Comparison of ENCODE assay signal across 17 mouse cellular contexts in genomic region chr13:99031223-99032216, GRCm38 (mm10). TPM values are rescaled to one million over a fixed set of nuclear protein-coding genes. Genes with fewer than 3 reads are reported as not detected.
A peak's percentile ranks its signal among the peaks of the same experiment; 100 is the strongest.
DNase-seq lines count a peak whose midpoint lies in the region; ATAC-seq and TF ChIP-seq lines count a peak whose summit lies in the region.
"Had no signal": no experiment of that assay in that cellular context is flagged by ENCODE, and none has a peak within 500 bp of the region (broad histone marks: within the 10 kb centered on the region; RNA-seq: fewer than 3 reads in every experiment).

No protein-coding gene starts in this region.

- H3K9ac ChIP-seq in heart, embryonic 12.5 days: no peak overlapping the region
- no peak overlapping the region for H3K9ac ChIP-seq in embryonic facial prominence, embryonic 13.5 days
- no peak overlapping the region for H3K9ac ChIP-seq in hindbrain, embryonic 16.5 days (ENCODE audit: low read depth, low read length)
- H3K9ac ChIP-seq in midbrain, postnatal 0 days (replicated peaks; ENCODE audit: low read length, poor library complexity, severe bottlenecking): no peak overlapping the region
- H3K9ac ChIP-seq: lung, embryonic 15.5 days had no signal

- peak; percentile 22 for DNase-seq in heart, adult 11 months
- DNase-seq in midbrain, postnatal 0 days (ENCODE audit: low spot score): peak; percentile 53
- DNase-seq in left cerebral cortex, postnatal 4 days: no peak
- DNase-seq in cerebellum, postnatal 25 days: no peak
- no peak for DNase-seq in MN1 (ENCODE audit: low spot score)
- DNase-seq: cerebellum, adult 18-20 months; kidney, postnatal 25 days; liver had no signal

- H3K4me1 ChIP-seq in heart, embryonic 12.5 days (replicated peaks): no peaks in the 10 kb centered on the region
- H3K4me1 ChIP-seq in embryonic facial prominence, embryonic 13.5 days: peaks cover 50% of the 10 kb centered on the region
- peaks cover 23% of the 10 kb centered on the region for H3K4me1 ChIP-seq in hindbrain, embryonic 16.5 days (ENCODE audit: control insufficient read depth, insufficient read depth, low read depth, low read length)
- H3K4me1 ChIP-seq in midbrain, postnatal 0 days (ENCODE audit: insufficient read depth, low read length): peaks cover 5% of the 10 kb centered on the region; the same call in 1 of the 2 replicates

- no peaks in the 10 kb centered on the region for H3K36me3 ChIP-seq in heart, embryonic 12.5 days
- H3K36me3 ChIP-seq in embryonic facial prominence, embryonic 13.5 days: no peaks in the 10 kb centered on the region
- no peaks in the 10 kb centered on the region for H3K36me3 ChIP-seq in hindbrain, embryonic 16.5 days (ENCODE audit: control insufficient read depth, insufficient read depth, low read length)
- no peaks in the 10 kb centered on the region for H3K36me3 ChIP-seq in midbrain, postnatal 0 days (ENCODE audit: insufficient read depth, low read length)
- H3K36me3 ChIP-seq: lung, embryonic 15.5 days had no signal

- no peak for TF ChIP-seq CTCF in midbrain, postnatal 0 days (IDR thresholded peaks at IDR 0.05)

- no peaks in the 10 kb centered on the region for H3K9me3 ChIP-seq in heart, embryonic 12.5 days (replicated peaks)
- H3K9me3 ChIP-seq in embryonic facial prominence, embryonic 13.5 days: no peaks in the 10 kb centered on the region
- no peaks in the 10 kb centered on the region for H3K9me3 ChIP-seq in hindbrain, embryonic 16.5 days (ENCODE audit: control insufficient read depth, low read length)
- no peaks in the 10 kb centered on the region for H3K9me3 ChIP-seq in midbrain, postnatal 0 days (ENCODE audit: low read length)
- H3K9me3 ChIP-seq: lung, embryonic 15.5 days had no signal

- no peak overlapping the region for H3K27ac ChIP-seq in heart, embryonic 12.5 days (ENCODE audit: poor library complexity, severe bottlenecking)
- peak overlapping the region; percentile 55 for H3K27ac ChIP-seq in embryonic facial prominence, embryonic 13.5 days
- H3K27ac ChIP-seq in hindbrain, embryonic 16.5 days (ENCODE audit: low read depth, low read length): peak overlapping the region; percentile 3; the same call in 1 of the 2 replicates
- H3K27ac ChIP-seq in midbrain, postnatal 0 days (ENCODE audit: low read depth, low read length): peak overlapping the region; percentile 57
- H3K27ac ChIP-seq: lung, embryonic 15.5 days had no signal

- no peak for ATAC-seq in heart, embryonic 12.5 days (ENCODE audit: insufficient number of reproducible peaks, low FRiP score)
- no peak for ATAC-seq in embryonic facial prominence, embryonic 13.5 days (ENCODE audit: insufficient number of reproducible peaks, insufficient read depth, low FRiP score, low TSS enrichment, low read depth)
- ATAC-seq in hindbrain, embryonic 16.5 days: peak; percentile 74
- ATAC-seq in midbrain, postnatal 0 days (ENCODE audit: low FRiP score): 0 out of 2 replicates have a peak, but pooled peaks have one; percentile 27

- WGBS in heart, embryonic 12.5 days: 74% methylated on average over 11 of the region's 11 CpGs
- 57% methylated on average over 11 of the region's 11 CpGs for WGBS in embryonic facial prominence, embryonic 13.5 days
- WGBS in hindbrain, embryonic 16.5 days: 38% methylated on average over 11 of the region's 11 CpGs
- 27% methylated on average over 11 of the region's 11 CpGs for WGBS in midbrain, postnatal 0 days

- no peak overlapping the region for H3K4me2 ChIP-seq in heart, embryonic 12.5 days
- no peak overlapping the region for H3K4me2 ChIP-seq in embryonic facial prominence, embryonic 13.5 days
- 0 out of 2 replicates have a peak overlapping the region, but pooled peaks have one; percentile 1 for H3K4me2 ChIP-seq in hindbrain, embryonic 16.5 days (ENCODE audit: low read length)
- 0 out of 2 replicates have a peak overlapping the region, but pooled peaks have one; percentile 9 for H3K4me2 ChIP-seq in midbrain, postnatal 0 days (ENCODE audit: low read depth, low read length, poor library complexity, severe bottlenecking)
- H3K4me2 ChIP-seq: lung, embryonic 15.5 days had no signal

- no peak overlapping the region for H3K4me3 ChIP-seq in heart, embryonic 12.5 days
- no peak overlapping the region for H3K4me3 ChIP-seq in embryonic facial prominence, embryonic 13.5 days
- H3K4me3 ChIP-seq in hindbrain, embryonic 16.5 days (ENCODE audit: low read length): no peak overlapping the region
- H3K4me3 ChIP-seq in midbrain, postnatal 0 days (ENCODE audit: low read depth, low read length): no peak overlapping the region
- H3K4me3 ChIP-seq: lung, embryonic 15.5 days; megakaryocyte, embryonic 14.5 days had no signal

- 0 out of 2 replicates have a peak, but pooled peaks cover 14% of the 10 kb centered on the region for H3K27me3 ChIP-seq in heart, embryonic 12.5 days (replicated peaks)
- no peaks in the 10 kb centered on the region for H3K27me3 ChIP-seq in embryonic facial prominence, embryonic 13.5 days
- no peaks in the 10 kb centered on the region for H3K27me3 ChIP-seq in hindbrain, embryonic 16.5 days (replicated peaks; ENCODE audit: control insufficient read depth, insufficient read depth, low read length)
- H3K27me3 ChIP-seq in midbrain, postnatal 0 days (ENCODE audit: insufficient read depth, low read length): no peaks in the 10 kb centered on the region
- H3K27me3 ChIP-seq: lung, embryonic 15.5 days; megakaryocyte, embryonic 14.5 days had no signal

- intact Hi-C loops in left cerebral cortex, postnatal 4 days (cut with DNase I): no loop called here

RNA-seq across cellular contexts. Expression of gene 1700024P04Rik, which starts 47.2 kb away (rescaled TPM):
- polyA plus RNA-seq in heart, embryonic 12.5 days (2016; fragmentation: Nextera tagmentation; extraction: Ambion mirVana): not detected in 2 replicates
- polyA plus RNA-seq in embryonic facial prominence, embryonic 13.5 days (2015; fragmentation: Nextera tagmentation; extraction: Ambion mirVana): not detected in 2 replicates
- not detected in 2 replicates for polyA plus RNA-seq in hindbrain, embryonic 16.5 days (2015; fragmentation: Nextera tagmentation; extraction: Ambion mirVana)
- total RNA-seq in midbrain, postnatal 0 days (2014; rRNA removed): not detected in 2 replicates
- not detected in 2 replicates for polyA plus RNA-seq in midbrain, postnatal 0 days (2015; fragmentation: Nextera tagmentation; extraction: Ambion mirVana)
- not detected for total RNA-seq in left cerebral cortex, postnatal 4 days (2021)
- total RNA-seq: layer of hippocampus, postnatal 25 days had no signal
- polyA plus RNA-seq: heart, embryonic 16.5 days; intestine, embryonic 14.5 days; lung, embryonic 15.5 days; stomach, embryonic 14.5 days had no signal

Comparison
In these comparisons a context has a peak if more than half of its experiments do, and no peak if none do; other contexts are left out.
1. DNase-seq: peak in heart, adult 11 months (single experiment) and midbrain, postnatal 0 days (single experiment); none in left cerebral cortex, postnatal 4 days (single experiment), cerebellum, postnatal 25 days (0 of 2) and MN1 (single experiment).
2. ATAC-seq: peak in hindbrain, embryonic 16.5 days (single experiment) and midbrain, postnatal 0 days (single experiment); none in heart, embryonic 12.5 days (single experiment) and embryonic facial prominence, embryonic 13.5 days (single experiment).
3. H3K4me2 ChIP-seq: peak in hindbrain, embryonic 16.5 days (single experiment) and midbrain, postnatal 0 days (single experiment); none in heart, embryonic 12.5 days (single experiment) and embryonic facial prominence, embryonic 13.5 days (single experiment).